Mouse (Mus musculus): ENCODE results near the gene Eno1.

- TF ChIP-seq CTCF (IDR thresholded peaks at IDR 0.05) (no peak), EP300 (IDR thresholded peaks at IDR 0.05) (no peak)
Observed at GRCm38 (mm10) chr4:150262301-150262700, 25.8 kb downstream of the Eno1 start.
